Mouse (Mus musculus) E14TG2a.4 (cell line): ENCODE measurements at regions not wholly inside any gene's neighbourhood (a gene's known extent, or its start where the extent isn't known, plus 50 kb on each side); places are given as distances from the start of the nearest gene placed in this dataset.

ENCODE experiments used
- H3K27me3 ChIP-seq: 2 replicates; pipeline ENCODE4 v1.6.1; 2014; ENCODE audit warnings: low read length, control low read depth; ENCODE audit not compliant: insufficient read depth
- H3K36me3 ChIP-seq: 2 replicates; pipeline ENCODE4 v1.6.1; 2014; ENCODE audit warnings: low read length, control low read depth; ENCODE audit not compliant: insufficient read depth
- H3K4me1 ChIP-seq: replicated peaks from 2 replicates; pipeline ENCODE4 v1.6.1; 2014; ENCODE audit warnings: low read depth, low read length, control low read depth
- H3K4me3 ChIP-seq: replicated peaks from 2 replicates; pipeline ENCODE4 v1.5.1; 2014; ENCODE audit warnings: mild to moderate bottlenecking, low read length
- H3K9me3 ChIP-seq: 2 replicates; pipeline ENCODE4 v1.6.1; 2014; ENCODE audit warnings: low read length, control low read depth
- CTCF ChIP-seq: conservative IDR thresholded peaks from 2 replicates; pipeline ENCODE4 v1.5.1; 2014; ENCODE audit warnings: low read length
- NANOG ChIP-seq: IDR thresholded peaks from 2 replicates; pipeline ENCODE4 v1.6.1; 2014; ENCODE audit warnings: borderline replicate concordance, low read length, mixed read lengths
- POU5F1 ChIP-seq: IDR thresholded peaks from 2 replicates; pipeline ENCODE4 v1.6.1; 2014; ENCODE audit warnings: low read length, borderline replicate concordance

- TF ChIP-seq CTCF, result no peak
- TF ChIP-seq NANOG, result peak; percentile 98
- no peak; the same call in 1 of the 2 replicates for TF ChIP-seq POU5F1
- peaks cover 38% of the 10 kb centered on the region for H3K4me1 ChIP-seq
- peaks cover 16% of the 10 kb centered on the region for H3K27me3 ChIP-seq
- peaks cover 13% of the 10 kb centered on the region for H3K9me3 ChIP-seq
- no peaks in the 10 kb centered on the region for H3K36me3 ChIP-seq
- H3K4me3 ChIP-seq, result no peak overlapping the region
Observed at GRCm38 (mm10) chr10:118044840-118045239, 96.8 kb upstream of the Mdm1 start.

GRCm38 (mm10) chr10:118045427-118045826, 96.2 kb upstream of the Mdm1 start:
- TF ChIP-seq POU5F1 (no peak), CTCF (no peak), NANOG (no peak)
- Histone ChIP-seq H3K27me3 (peaks cover 16% of the 10 kb centered on the region), H3K9me3 (peaks cover 7% of the 10 kb centered on the region), H3K4me1 (peaks cover 43% of the 10 kb centered on the region), H3K4me3 (no peak overlapping the region), H3K36me3 (no peaks in the 10 kb centered on the region)

DNA sequence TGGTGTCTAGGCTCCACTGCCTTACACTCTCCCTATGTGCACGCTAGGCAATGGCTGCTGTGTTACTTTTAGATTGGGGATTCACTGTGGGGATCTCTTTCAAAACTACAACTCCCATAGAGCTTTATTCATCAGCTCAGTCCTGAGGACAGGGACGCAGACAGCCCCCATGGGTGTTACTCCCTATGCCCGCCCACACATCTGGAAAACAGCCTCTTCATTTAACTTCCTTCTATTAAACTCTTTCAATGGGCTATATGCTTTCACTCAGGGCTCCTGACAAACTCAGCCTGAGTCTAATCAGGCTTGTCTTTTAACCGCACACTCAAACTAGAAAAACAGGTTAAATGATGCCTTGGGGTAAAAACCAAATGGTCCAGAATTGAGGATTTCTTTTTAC, 95.3 kb upstream of the Mdm1 start:
- Histone ChIP-seq H3K9me3 (no peaks in the 10 kb centered on the region; the same call in 1 of the 2 replicates), H3K36me3 (no peaks in the 10 kb centered on the region), H3K27me3 (peaks cover 16% of the 10 kb centered on the region), H3K4me1 (peaks cover 43% of the 10 kb centered on the region), H3K4me3 (no peak overlapping the region)
- TF ChIP-seq POU5F1, result no peak
- no peak for TF ChIP-seq NANOG
- TF ChIP-seq CTCF, result no peak

GRCm38 (mm10) chr10:118046831-118047230, 94.8 kb upstream of the Mdm1 start:
- no peak for TF ChIP-seq NANOG
- no peak for TF ChIP-seq POU5F1
- TF ChIP-seq CTCF, result no peak
- H3K4me3 ChIP-seq, result no peak overlapping the region
- H3K36me3 ChIP-seq, result no peaks in the 10 kb centered on the region
- peaks cover 43% of the 10 kb centered on the region for H3K4me1 ChIP-seq
- peaks cover 16% of the 10 kb centered on the region for H3K27me3 ChIP-seq
- no peaks in the 10 kb centered on the region for H3K9me3 ChIP-seq

GRCm38 (mm10) chr10:118049330-118049729, 92.3 kb upstream of the Mdm1 start:
- no peak for TF ChIP-seq POU5F1
- no peak for TF ChIP-seq NANOG
- TF ChIP-seq CTCF, result no peak
- Histone ChIP-seq H3K36me3 (no peaks in the 10 kb centered on the region), H3K4me3 (no peak overlapping the region), H3K27me3 (peaks cover 11% of the 10 kb centered on the region), H3K4me1 (peaks cover 27% of the 10 kb centered on the region), H3K9me3 (peaks cover 3% of the 10 kb centered on the region)

DNA sequence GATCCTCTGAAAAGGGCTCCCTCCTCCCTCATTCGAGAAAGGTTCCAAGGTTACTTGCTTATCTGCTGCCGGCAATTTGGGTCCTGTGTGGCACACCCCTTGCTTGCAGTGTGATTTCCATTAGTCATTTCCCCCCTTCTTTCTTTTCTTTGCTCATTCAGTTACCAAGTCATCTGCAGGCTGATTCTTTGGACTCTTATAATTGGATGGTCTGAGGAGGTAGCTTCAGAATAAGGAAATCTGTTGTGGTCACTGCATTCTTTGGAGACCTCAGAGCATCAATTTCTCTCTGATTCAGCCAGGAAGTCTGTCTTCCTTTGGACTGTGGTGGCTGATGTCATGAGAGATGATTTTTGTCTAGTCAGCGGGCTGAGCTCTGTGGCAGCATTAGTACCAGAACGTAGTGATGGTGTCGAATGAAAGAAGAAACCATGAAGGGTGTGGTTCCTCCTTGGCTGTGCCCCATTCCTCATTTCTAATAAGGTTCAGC, 91.4 kb upstream of the Mdm1 start:
- no peak overlapping the region for H3K4me3 ChIP-seq
- H3K36me3 ChIP-seq, result no peaks in the 10 kb centered on the region
- peaks cover 25% of the 10 kb centered on the region for H3K4me1 ChIP-seq
- TF ChIP-seq NANOG, result no peak
- no peak for TF ChIP-seq POU5F1
- no peak for TF ChIP-seq CTCF
- peaks cover 3% of the 10 kb centered on the region for H3K9me3 ChIP-seq
- H3K27me3 ChIP-seq, result peaks cover 11% of the 10 kb centered on the region

DNA sequence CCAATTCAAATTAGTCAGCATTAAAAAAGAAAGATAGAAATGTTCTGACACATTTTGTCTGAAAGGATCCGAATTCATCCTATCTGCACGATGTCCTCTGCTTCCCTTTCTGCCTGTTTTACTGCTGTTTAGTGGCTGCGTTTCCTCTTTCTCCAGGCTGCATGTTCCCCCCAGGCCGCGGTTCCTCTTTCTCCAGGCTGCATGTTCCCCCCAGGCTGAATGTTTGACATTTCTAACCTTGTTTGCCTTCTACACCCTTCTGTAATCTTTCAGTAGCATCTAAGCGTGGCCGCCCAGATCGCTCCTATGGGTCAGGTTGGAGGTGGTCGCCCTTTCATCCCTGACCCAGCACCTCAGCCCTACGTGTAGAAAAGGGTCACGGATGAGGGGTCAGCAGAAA, 89.6 kb upstream of the Mdm1 start:
- Histone ChIP-seq H3K4me3 (0 out of 2 replicates have a peak overlapping the region, but pooled peaks have one; percentile 3), H3K9me3 (peaks cover 3% of the 10 kb centered on the region), H3K27me3 (peaks cover 11% of the 10 kb centered on the region), H3K4me1 (peaks cover 8% of the 10 kb centered on the region), H3K36me3 (no peaks in the 10 kb centered on the region)
- no peak for TF ChIP-seq POU5F1
- TF ChIP-seq NANOG, result no peak
- no peak for TF ChIP-seq CTCF

- Histone ChIP-seq H3K27me3 (peaks cover 10% of the 10 kb centered on the region), H3K4me1 (peaks cover 8% of the 10 kb centered on the region), H3K36me3 (no peaks in the 10 kb centered on the region), H3K4me3 (0 out of 2 replicates have a peak overlapping the region, but pooled peaks have one; percentile 3), H3K9me3 (peaks cover 3% of the 10 kb centered on the region)
- TF ChIP-seq CTCF, result no peak
- no peak for TF ChIP-seq NANOG
- TF ChIP-seq POU5F1, result no peak
Observed at GRCm38 (mm10) chr10:118052477-118052876, 89.1 kb upstream of the Mdm1 start.

GRCm38 (mm10) chr10:118053037-118053436, 88.6 kb upstream of the Mdm1 start:
- no peak for TF ChIP-seq CTCF
- TF ChIP-seq POU5F1, result no peak
- TF ChIP-seq NANOG, result no peak
- peaks cover 8% of the 10 kb centered on the region for H3K27me3 ChIP-seq
- no peak overlapping the region for H3K4me3 ChIP-seq
- H3K9me3 ChIP-seq, result peaks cover 3% of the 10 kb centered on the region
- no peaks in the 10 kb centered on the region for H3K36me3 ChIP-seq
- H3K4me1 ChIP-seq, result peaks cover 8% of the 10 kb centered on the region
